Mouse (Mus musculus): ENCODE results near the gene Gm9903.

DNA sequence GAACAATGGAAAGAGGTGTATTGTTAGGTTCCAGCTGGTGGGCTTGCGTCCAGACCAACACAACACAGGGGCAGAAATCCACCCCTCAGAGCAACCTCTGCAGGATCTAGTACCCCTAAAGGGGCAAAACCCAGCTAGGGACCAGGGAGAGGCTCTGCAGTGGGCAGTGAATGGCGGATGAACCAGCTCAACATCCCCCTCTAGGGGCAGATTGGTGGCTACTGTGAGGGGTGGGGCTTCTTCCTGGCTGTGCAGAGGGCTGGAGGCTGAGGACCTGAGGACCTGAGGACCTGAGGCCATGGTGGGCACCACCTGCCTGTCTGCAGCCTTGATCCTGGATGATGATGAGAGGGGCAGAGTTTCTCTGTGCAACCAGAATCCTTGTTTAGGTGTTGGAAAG is 36.1 kb upstream of the Gm9903 start:
- TF ChIP-seq POLR2A (IDR thresholded peaks at IDR 0.05; ENCODE audit: insufficient read depth, low read depth, low read length): no peak
- TF ChIP-seq CTCF (IDR thresholded peaks at IDR 0.05): peak; percentile 25

Measured in heart, adult 2 months (tissue).